Mouse (Mus musculus): Measurements from ENCODE around the gene Npsr1. TPM values are rescaled to one million over a fixed set of nuclear protein-coding genes. Genes with fewer than 3 reads are reported as not detected.

The Npsr1 gene
- polyA plus RNA-seq, 1 experiment from 2014 or later = not detected

GRCm38 (mm10) chr9:24160409-24160808 is 62.6 kb downstream of the Npsr1 start:
- no peaks in the 10 kb centered on the region for H3K36me3 ChIP-seq
- 0 out of 2 replicates have a peak, but pooled peaks cover 2% of the 10 kb centered on the region for H3K4me1 ChIP-seq
- H3K9me3 ChIP-seq = no peaks in the 10 kb centered on the region
- no peak overlapping the region for H3K27ac ChIP-seq (replicated peaks)
- no peak for ATAC-seq (ENCODE audit: low FRiP score, low read depth)
- H3K9ac ChIP-seq (replicated peaks) = no peak overlapping the region
- no peak overlapping the region for H3K4me2 ChIP-seq (replicated peaks)
- H3K27me3 ChIP-seq = no peaks in the 10 kb centered on the region
- H3K4me3 ChIP-seq = no peak overlapping the region
- 3% methylated on average over 1 of the region's 1 CpGs for WGBS

GRCm38 (mm10) chr9:24168501-24168900 is 70.7 kb downstream of the Npsr1 start:
- ATAC-seq (ENCODE audit: low FRiP score, low read depth) = no peak
- Histone ChIP-seq H3K9ac (replicated peaks) (no peak overlapping the region), H3K4me3 (no peak overlapping the region), H3K27ac (replicated peaks) (no peak overlapping the region), H3K27me3 (no peaks in the 10 kb centered on the region), H3K9me3 (no peaks in the 10 kb centered on the region), H3K4me2 (replicated peaks) (no peak overlapping the region), H3K36me3 (no peaks in the 10 kb centered on the region), H3K4me1 (no peaks in the 10 kb centered on the region)
- WGBS = 88% methylated on average over 1 of the region's 1 CpGs

GRCm38 (mm10) chr9:24170728-24171127 is 72.9 kb downstream of the Npsr1 start:
- Histone ChIP-seq H3K4me3 (no peak overlapping the region), H3K27ac (replicated peaks) (no peak overlapping the region), H3K9ac (replicated peaks) (no peak overlapping the region), H3K4me1 (no peaks in the 10 kb centered on the region), H3K4me2 (replicated peaks) (no peak overlapping the region), H3K36me3 (no peaks in the 10 kb centered on the region), H3K27me3 (no peaks in the 10 kb centered on the region), H3K9me3 (no peaks in the 10 kb centered on the region)
- 95% methylated on average over 1 of the region's 1 CpGs for WGBS
- ATAC-seq (ENCODE audit: low FRiP score, low read depth) = no peak

- ATAC-seq (ENCODE audit: low FRiP score, low read depth) = no peak
- H3K27ac ChIP-seq (replicated peaks) = no peak overlapping the region
- 77% methylated on average over 2 of the region's 2 CpGs for WGBS
Measured at GRCm38 (mm10) chr9:24178744-24179143, 80.9 kb downstream of the Npsr1 start.

GRCm38 (mm10) chr9:24180926-24181325 is 83.1 kb downstream of the Npsr1 start:
- WGBS = 79% methylated on average over 7 of the region's 7 CpGs
- ATAC-seq (ENCODE audit: low FRiP score, low read depth) = no peak
- Histone ChIP-seq H3K36me3 (no peaks in the 10 kb centered on the region), H3K4me2 (replicated peaks) (no peak overlapping the region), H3K27me3 (no peaks in the 10 kb centered on the region), H3K4me3 (no peak overlapping the region), H3K4me1 (no peaks in the 10 kb centered on the region), H3K9me3 (no peaks in the 10 kb centered on the region), H3K27ac (replicated peaks) (no peak overlapping the region), H3K9ac (replicated peaks) (no peak overlapping the region)

More at GRCm38 (mm10) chr9:24178744-24179143, 80.9 kb downstream of the Npsr1 start:
- Histone ChIP-seq H3K27me3 (no peaks in the 10 kb centered on the region), H3K9me3 (no peaks in the 10 kb centered on the region), H3K9ac (replicated peaks) (no peak overlapping the region), H3K4me2 (replicated peaks) (no peak overlapping the region), H3K4me3 (no peak overlapping the region), H3K4me1 (no peaks in the 10 kb centered on the region), H3K36me3 (no peaks in the 10 kb centered on the region)

GRCm38 (mm10) chr9:24186289-24186688 is 88.5 kb downstream of the Npsr1 start:
- Histone ChIP-seq H3K9me3 (no peaks in the 10 kb centered on the region), H3K4me2 (replicated peaks) (no peak overlapping the region), H3K4me3 (no peak overlapping the region), H3K27me3 (no peaks in the 10 kb centered on the region), H3K27ac (replicated peaks) (no peak overlapping the region), H3K4me1 (peaks cover 9% of the 10 kb centered on the region), H3K36me3 (no peaks in the 10 kb centered on the region), H3K9ac (replicated peaks) (no peak overlapping the region)
- ATAC-seq (ENCODE audit: low FRiP score, low read depth) = no peak
- 83% methylated on average over 5 of the region's 5 CpGs for WGBS

- H3K27ac ChIP-seq (replicated peaks) = peak overlapping the region; percentile 54; the same call in 1 of the 2 replicates
Measured at GRCm38 (mm10) chr9:24189511-24190260, 91.9 kb downstream of the Npsr1 start.

GRCm38 (mm10) chr9:24190261-24190588 is 92.4 kb downstream of the Npsr1 start:
- Histone ChIP-seq H3K9me3 (no peaks in the 10 kb centered on the region), H3K4me3 (no peak overlapping the region), H3K4me2 (replicated peaks) (no peak overlapping the region), H3K9ac (replicated peaks) (no peak overlapping the region), H3K27me3 (no peaks in the 10 kb centered on the region), H3K27ac (replicated peaks) (peak overlapping the region; percentile 54; the same call in 1 of the 2 replicates), H3K4me1 (peaks cover 9% of the 10 kb centered on the region), H3K36me3 (no peaks in the 10 kb centered on the region)
- WGBS = 58% methylated on average over 1 of the region's 1 CpGs
- 0 out of 2 replicates have a peak, but pooled peaks have one; percentile 16 for ATAC-seq (ENCODE audit: low FRiP score, low read depth)

More at GRCm38 (mm10) chr9:24189511-24190260, 91.9 kb downstream of the Npsr1 start:
- Histone ChIP-seq H3K9ac (replicated peaks) (no peak overlapping the region), H3K27me3 (no peaks in the 10 kb centered on the region), H3K4me3 (no peak overlapping the region), H3K9me3 (no peaks in the 10 kb centered on the region), H3K36me3 (no peaks in the 10 kb centered on the region), H3K4me2 (replicated peaks) (no peak overlapping the region), H3K4me1 (peaks cover 9% of the 10 kb centered on the region)
- ATAC-seq (ENCODE audit: low FRiP score, low read depth) = peak; percentile 80
- WGBS = 43% methylated on average over 2 of the region's 2 CpGs

- Histone ChIP-seq H3K4me1 (no peaks in the 10 kb centered on the region), H3K27ac (replicated peaks) (no peak overlapping the region), H3K4me3 (no peak overlapping the region), H3K9me3 (no peaks in the 10 kb centered on the region), H3K9ac (replicated peaks) (no peak overlapping the region), H3K27me3 (no peaks in the 10 kb centered on the region), H3K36me3 (no peaks in the 10 kb centered on the region), H3K4me2 (replicated peaks) (no peak overlapping the region)
- ATAC-seq (ENCODE audit: low FRiP score, low read depth) = no peak
- WGBS = 56% methylated on average over 1 of the region's 1 CpGs
Measured at GRCm38 (mm10) chr9:24198254-24198653, 100.5 kb downstream of the Npsr1 start.

GRCm38 (mm10) chr9:24211636-24212035 is 113.8 kb downstream of the Npsr1 start:
- Histone ChIP-seq H3K4me2 (replicated peaks) (no peak overlapping the region), H3K36me3 (no peaks in the 10 kb centered on the region), H3K27me3 (no peaks in the 10 kb centered on the region), H3K4me1 (no peaks in the 10 kb centered on the region), H3K4me3 (no peak overlapping the region), H3K27ac (replicated peaks) (no peak overlapping the region), H3K9me3 (no peaks in the 10 kb centered on the region), H3K9ac (replicated peaks) (no peak overlapping the region)
- WGBS = 89% methylated on average over 1 of the region's 1 CpGs
- no peak for ATAC-seq (ENCODE audit: low FRiP score, low read depth)

- Histone ChIP-seq H3K27me3 (no peaks in the 10 kb centered on the region), H3K9ac (replicated peaks) (no peak overlapping the region), H3K4me1 (no peaks in the 10 kb centered on the region), H3K27ac (replicated peaks) (no peak overlapping the region), H3K4me3 (no peak overlapping the region), H3K9me3 (no peaks in the 10 kb centered on the region), H3K4me2 (replicated peaks) (no peak overlapping the region), H3K36me3 (no peaks in the 10 kb centered on the region)
- WGBS = 68% methylated on average over 1 of the region's 1 CpGs
- no peak for ATAC-seq (ENCODE audit: low FRiP score, low read depth)
Measured at GRCm38 (mm10) chr9:24217721-24218120, 119.9 kb downstream of the Npsr1 start.

GRCm38 (mm10) chr9:24236461-24236860 is 138.7 kb downstream of the Npsr1 start:
- H3K4me3 ChIP-seq = no peak overlapping the region
- 86% methylated on average over 1 of the region's 1 CpGs for WGBS
- no peak for ATAC-seq (ENCODE audit: low FRiP score, low read depth)

GRCm38 (mm10) chr9:24247557-24247956 is 149.8 kb downstream of the Npsr1 start:
- H3K4me1 ChIP-seq = no peaks in the 10 kb centered on the region
- no peak overlapping the region for H3K4me2 ChIP-seq (replicated peaks)

More at GRCm38 (mm10) chr9:24236461-24236860, 138.7 kb downstream of the Npsr1 start:
- H3K9me3 ChIP-seq = no peaks in the 10 kb centered on the region
- H3K27me3 ChIP-seq = no peaks in the 10 kb centered on the region
- H3K27ac ChIP-seq (replicated peaks) = no peak overlapping the region
- H3K9ac ChIP-seq (replicated peaks) = no peak overlapping the region
- no peak overlapping the region for H3K4me2 ChIP-seq (replicated peaks)
- no peaks in the 10 kb centered on the region for H3K4me1 ChIP-seq
- no peaks in the 10 kb centered on the region for H3K36me3 ChIP-seq

More at GRCm38 (mm10) chr9:24247557-24247956, 149.8 kb downstream of the Npsr1 start:
- Histone ChIP-seq H3K36me3 (no peaks in the 10 kb centered on the region), H3K4me3 (no peak overlapping the region), H3K27ac (replicated peaks) (no peak overlapping the region), H3K27me3 (no peaks in the 10 kb centered on the region), H3K9me3 (no peaks in the 10 kb centered on the region), H3K9ac (replicated peaks) (no peak overlapping the region)
- no peak for ATAC-seq (ENCODE audit: low FRiP score, low read depth)

Measured in midbrain, embryonic 12.5 days (tissue).